Mouse (Mus musculus) limb, embryonic 10.5 days (tissue): ENCODE data around the gene Ghrl. TPM values are rescaled to one million over a fixed set of nuclear protein-coding genes. Genes with fewer than 3 reads are reported as not detected.
"Not testable (repeated sequence)": the region's sequence is repeated elsewhere in the genome, so short reads cannot be mapped to it uniquely, and the experiment has no call there.

Experiments
- DNase-seq: peaks from one replicate; pipeline ENCODE4 v3.0.0-alpha.2; 2017; ENCODE audit warnings: low spot score
- H3K27ac ChIP-seq: fragments of 300-500 bp; sonication (generic); 2 replicates; pipeline ENCODE4 v1.5.1; 2016; ENCODE audit warnings: mild to moderate bottlenecking
- H3K27me3 ChIP-seq: fragments of 300-500 bp; sonication (generic); 2 replicates; pipeline ENCODE4 v1.6.1; 2016; ENCODE audit warnings: low read depth, mild to moderate bottlenecking; ENCODE audit not compliant: poor library complexity, severe bottlenecking
- H3K36me3 ChIP-seq: fragments of 300-500 bp; sonication (generic); 2 replicates; pipeline ENCODE4 v1.6.1; 2016; ENCODE audit warnings: mild to moderate bottlenecking, moderate library complexity
- H3K4me1 ChIP-seq: fragments of 300-500 bp; sonication (generic); 2 replicates; pipeline ENCODE4 v1.6.1; 2016
- H3K4me3 ChIP-seq: fragments of 300-500 bp; sonication (generic); 2 replicates; pipeline ENCODE4 v1.5.1; 2016; ENCODE audit warnings: mild to moderate bottlenecking, moderate library complexity
- H3K9me3 ChIP-seq: fragments of 300-500 bp; sonication (generic); replicated peaks from 2 replicates; pipeline ENCODE4 v1.6.1; 2016; ENCODE audit warnings: mild to moderate bottlenecking
- WGBS: fragments of 180-500 bp; shearing (Covaris S2); methylation state at CpG from one replicate; pipeline ENCODE4 v1.1.7; 2016; 5-methylcytosine and 5-hydroxymethylcytosine counted together
- polyA plus RNA-seq: library from polyadenylated mRNA; unstranded; fragments of >200 nt; fragmentation: Nextera tagmentation; extraction: Ambion mirVana; gene quantifications from 2 replicates; pipeline ENCODE4 v1.2.1, GENCODE M21; 2016

Ghrl gene
- polyA plus RNA-seq, 1 experiment from 2014 or later, result not detected

DNA sequence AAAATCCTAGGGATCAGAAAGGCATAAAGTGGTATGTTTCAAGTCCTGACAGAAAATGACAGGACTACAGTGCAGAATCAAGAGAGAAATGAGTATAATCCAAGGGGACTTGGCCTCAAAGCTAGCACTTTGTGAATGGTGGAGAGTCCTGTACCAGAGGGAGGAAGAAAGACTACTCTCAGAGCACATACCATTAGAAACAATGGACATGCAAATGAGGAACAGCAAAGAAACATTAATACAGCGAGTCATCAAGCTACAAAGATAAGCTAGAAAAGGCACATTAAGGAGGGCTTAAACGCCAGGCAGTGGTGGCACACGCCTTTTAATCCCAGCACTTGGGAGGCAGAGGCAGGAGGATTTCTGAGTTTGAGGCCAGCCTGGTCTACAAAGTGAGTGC is 11.6 kb upstream of the Ghrl start:
- Histone ChIP-seq H3K27me3 (no peaks in the 10 kb centered on the region), H3K36me3 (peaks cover 100% of the 10 kb centered on the region), H3K4me1 (no peaks in the 10 kb centered on the region), H3K27ac (no peak overlapping the region), H3K9me3 (no peaks in the 10 kb centered on the region), H3K4me3 (no peak overlapping the region)
- 94% methylated on average over 3 of the region's 3 CpGs for WGBS
- no peak for DNase-seq

- Histone ChIP-seq H3K4me1 (no peaks in the 10 kb centered on the region), H3K9me3 (no peaks in the 10 kb centered on the region), H3K36me3 (peaks cover 98% of the 10 kb centered on the region), H3K27ac (no peak overlapping the region), H3K4me3 (no peak overlapping the region), H3K27me3 (no peaks in the 10 kb centered on the region)
- no peak for DNase-seq
- WGBS, result 89% methylated on average over 7 of the region's 7 CpGs
Measured at GRCm38 (mm10) chr6:113728181-113728580, 8.5 kb upstream of the Ghrl start.

DNA sequence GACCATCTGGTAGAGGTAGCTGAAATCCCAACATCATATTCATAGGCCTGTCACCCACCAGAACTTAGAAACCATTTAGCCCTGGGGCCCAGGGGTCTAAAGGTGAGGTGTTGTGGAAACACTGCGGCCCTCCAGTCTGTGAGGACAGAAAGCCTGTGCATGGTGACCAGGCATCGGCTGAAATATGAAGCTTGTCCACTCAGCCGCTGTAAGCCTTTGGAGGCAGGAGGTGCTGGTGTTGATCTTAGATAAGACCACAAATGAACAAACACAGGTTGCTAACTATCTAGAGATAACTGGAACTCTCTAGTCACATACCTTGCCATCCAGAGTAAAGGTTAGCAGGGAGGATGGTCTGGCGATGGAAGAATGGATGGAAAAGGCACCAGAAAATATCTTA is 1.4 kb upstream of the Ghrl start:
- H3K4me3 ChIP-seq, result no peak overlapping the region
- DNase-seq, result no peak
- 92% methylated on average over 4 of the region's 4 CpGs for WGBS

GRCm38 (mm10) chr6:113717541-113717940 is 2.1 kb downstream of the Ghrl start:
- H3K27ac ChIP-seq, result no peak overlapping the region
- WGBS, result 94% methylated on average over 3 of the region's 3 CpGs
- no peak for DNase-seq
- H3K4me1 ChIP-seq, result no peaks in the 10 kb centered on the region
- H3K9me3 ChIP-seq, result no peaks in the 10 kb centered on the region
- H3K4me3 ChIP-seq, result no peak overlapping the region
- no peaks in the 10 kb centered on the region for H3K27me3 ChIP-seq
- peaks cover 97% of the 10 kb centered on the region for H3K36me3 ChIP-seq

More for the DNA sequence above, 1.4 kb upstream of the Ghrl start:
- Histone ChIP-seq H3K27me3 (no peaks in the 10 kb centered on the region), H3K27ac (no peak overlapping the region), H3K9me3 (no peaks in the 10 kb centered on the region), H3K4me1 (no peaks in the 10 kb centered on the region), H3K36me3 (peaks cover 96% of the 10 kb centered on the region)

GRCm38 (mm10) chr6:113714797-113715196 is 4.9 kb downstream of the Ghrl start:
- H3K4me1 ChIP-seq, result no peaks in the 10 kb centered on the region
- 82% methylated on average over 1 of the region's 1 CpGs for WGBS
- no peak overlapping the region for H3K27ac ChIP-seq
- H3K4me3 ChIP-seq, result no peak overlapping the region
- no peaks in the 10 kb centered on the region for H3K9me3 ChIP-seq
- peaks cover 99% of the 10 kb centered on the region for H3K36me3 ChIP-seq
- no peak for DNase-seq
- H3K27me3 ChIP-seq, result no peaks in the 10 kb centered on the region

- no peaks in the 10 kb centered on the region for H3K27me3 ChIP-seq
- 93% methylated on average over 2 of the region's 2 CpGs for WGBS
- no peaks in the 10 kb centered on the region for H3K4me1 ChIP-seq
- no peak overlapping the region for H3K27ac ChIP-seq
- no peak for DNase-seq
- peaks cover 99% of the 10 kb centered on the region for H3K36me3 ChIP-seq
- no peak overlapping the region for H3K4me3 ChIP-seq
- H3K9me3 ChIP-seq, result no peaks in the 10 kb centered on the region
Measured at GRCm38 (mm10) chr6:113714276-113714675, 5.4 kb downstream of the Ghrl start.

- not testable (repeated sequence) for H3K9me3 ChIP-seq, H3K4me1 ChIP-seq, H3K27ac ChIP-seq, H3K4me3 ChIP-seq, H3K27me3 ChIP-seq, DNase-seq
- H3K36me3 ChIP-seq, result peaks cover 99% of the 10 kb centered on the region
- 96% methylated on average over 5 of the region's 5 CpGs for WGBS
Measured at GRCm38 (mm10) chr6:113713389-113713788, 6.3 kb downstream of the Ghrl start.

DNA sequence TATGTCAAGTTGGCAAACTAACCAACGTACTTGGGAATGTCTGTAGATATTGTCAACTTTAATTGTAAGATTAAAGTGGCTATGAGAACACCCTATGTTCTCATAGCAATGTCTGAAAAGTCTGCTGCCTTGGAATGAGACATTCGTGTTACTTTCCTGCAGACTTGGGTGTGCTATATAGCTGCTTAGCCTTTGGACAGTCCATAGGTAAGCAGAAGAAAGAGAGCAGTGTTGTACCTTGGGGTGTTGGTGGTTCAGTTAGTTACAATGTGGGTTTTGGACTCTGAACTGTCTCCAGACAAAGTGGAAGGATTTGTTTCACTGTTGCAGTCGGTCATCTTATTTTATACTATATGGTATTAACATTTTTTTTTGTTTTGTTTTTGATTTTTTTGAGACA is 7.0 kb downstream of the Ghrl start:
- Histone ChIP-seq H3K27ac (no peak overlapping the region), H3K27me3 (no peaks in the 10 kb centered on the region), H3K36me3 (peaks cover 99% of the 10 kb centered on the region), H3K4me3 (no peak overlapping the region), H3K9me3 (no peaks in the 10 kb centered on the region), H3K4me1 (no peaks in the 10 kb centered on the region)
- 95% methylated on average over 3 of the region's 3 CpGs for WGBS
- no peak for DNase-seq

GRCm38 (mm10) chr6:113697222-113698205 is 22.2 kb downstream of the Ghrl start:
- WGBS, result 1% methylated on average over 109 of the region's 113 CpGs
- no peaks in the 10 kb centered on the region for H3K9me3 ChIP-seq
- peak overlapping the region; percentile 93 for H3K4me3 ChIP-seq
- H3K36me3 ChIP-seq, result peaks cover 47% of the 10 kb centered on the region
- peak; percentile 66 for DNase-seq
- H3K4me1 ChIP-seq, result peaks cover 46% of the 10 kb centered on the region
- no peaks in the 10 kb centered on the region for H3K27me3 ChIP-seq
- H3K27ac ChIP-seq, result peak overlapping the region; percentile 91

DNA sequence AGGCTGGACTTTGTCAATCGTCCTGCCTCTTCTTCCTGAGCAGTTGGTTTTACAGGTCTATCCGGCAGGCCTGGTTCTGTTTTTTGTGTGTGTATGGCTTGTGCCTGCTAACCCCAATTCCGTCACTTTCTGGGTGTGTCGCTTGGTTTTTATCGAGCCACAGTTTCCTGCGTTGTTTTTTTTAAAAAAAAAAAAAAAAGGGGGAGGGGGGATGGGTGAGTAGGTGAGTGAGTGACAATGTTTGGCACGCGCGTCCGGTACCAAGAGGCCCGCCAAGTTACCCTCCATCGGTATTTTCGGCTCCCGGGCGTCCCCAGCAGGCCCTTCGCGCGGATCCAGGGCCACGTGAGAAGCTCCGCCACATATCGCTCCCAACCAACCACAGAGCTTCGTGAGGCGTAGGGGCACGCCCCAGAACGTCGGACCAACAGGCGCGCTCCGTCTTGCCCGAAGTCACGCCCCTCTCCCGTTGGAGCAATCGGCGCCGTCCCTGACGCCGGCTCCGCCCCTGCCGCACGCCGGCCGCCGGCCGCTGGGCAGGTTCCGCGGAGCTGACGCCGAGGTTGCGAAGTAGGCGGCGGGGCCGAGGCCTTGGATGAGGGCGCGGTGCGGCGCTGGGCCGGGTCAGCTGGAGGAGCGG is 23.0 kb downstream of the Ghrl start, which contains the start of gene Tatdn2:
Gene Tatdn2 (plus strand): TSS at position 469 of the 640 bp plus-strand sequence.
- H3K4me1 ChIP-seq, result peaks cover 53% of the 10 kb centered on the region
- H3K4me3 ChIP-seq, result peak within 1 kb of the TSS; percentile 93
- H3K27ac ChIP-seq, result peak within 1 kb of the TSS; percentile 91
- 3% methylated on average over 58 of the region's 58 CpGs for WGBS
- H3K27me3 ChIP-seq, result no peaks in the 10 kb centered on the region
- peak; percentile 94 for DNase-seq
- H3K9me3 ChIP-seq, result no peaks in the 10 kb centered on the region
- H3K36me3 ChIP-seq, result peaks cover 39% of the 10 kb centered on the region

GRCm38 (mm10) chr6:113695766-113696355 is 23.8 kb downstream of the Ghrl start:
- peak; percentile 47 for DNase-seq
- H3K36me3 ChIP-seq, result peaks cover 31% of the 10 kb centered on the region
- no peaks in the 10 kb centered on the region for H3K27me3 ChIP-seq
- H3K4me3 ChIP-seq, result peak overlapping the region; percentile 93
- H3K4me1 ChIP-seq, result peaks cover 59% of the 10 kb centered on the region
- H3K9me3 ChIP-seq, result no peaks in the 10 kb centered on the region
- WGBS, result 25% methylated on average over 4 of the region's 4 CpGs
- H3K27ac ChIP-seq, result peak overlapping the region; percentile 91

- WGBS, result 71% methylated on average over 1 of the region's 1 CpGs
- H3K27me3 ChIP-seq, result no peaks in the 10 kb centered on the region
- H3K27ac ChIP-seq, result peak overlapping the region; percentile 91; the same call in 1 of the 2 replicates
- no peak overlapping the region for H3K4me3 ChIP-seq
- no peaks in the 10 kb centered on the region for H3K9me3 ChIP-seq
- peaks cover 24% of the 10 kb centered on the region for H3K36me3 ChIP-seq
- H3K4me1 ChIP-seq, result peaks cover 64% of the 10 kb centered on the region
- no peak for DNase-seq
Measured at GRCm38 (mm10) chr6:113695203-113695602, 24.5 kb downstream of the Ghrl start.

- 93% methylated on average over 5 of the region's 5 CpGs for WGBS
- Histone ChIP-seq H3K27ac (0 out of 2 replicates have a peak overlapping the region, but pooled peaks have one; percentile 3), H3K27me3 (no peaks in the 10 kb centered on the region), H3K4me3 (no peak overlapping the region), H3K36me3 (peaks cover 13% of the 10 kb centered on the region), H3K9me3 (no peaks in the 10 kb centered on the region), H3K4me1 (peaks cover 61% of the 10 kb centered on the region)
- DNase-seq, result no peak
Measured at GRCm38 (mm10) chr6:113693377-113693776, 26.3 kb downstream of the Ghrl start.
